Mouse (Mus musculus): ENCODE results near the gene Btbd17.

GRCm38 (mm10) chr11:114843818-114844463 lies 48.2 kb upstream of the Btbd17 start:
- TF ChIP-seq CTCF (IDR thresholded peaks at IDR 0.05; ENCODE audit: extremely low read depth, insufficient read depth, insufficient read length, insufficient replicate concordance) (no peak), POLR2A (IDR thresholded peaks at IDR 0.05; ENCODE audit: low read depth, low read length) (no peak)
